Mouse (Mus musculus) neural tube, embryonic 15.5 days (tissue): Measurements from ENCODE around the gene Hoxb5. TPM values are rescaled to one million over a fixed set of nuclear protein-coding genes. Genes with fewer than 3 reads are reported as not detected.
A peak's percentile ranks its signal among the peaks of the same experiment; 100 is the strongest.

ENCODE experiments used
- ATAC-seq: fragments of 200-750 bp; cut with Nextera tagmentation; 2 replicates; pipeline ENCODE4 v1.8.0; 2017; ENCODE audit warnings: mild to moderate bottlenecking, moderate TSS enrichment, moderate library complexity; ENCODE audit not compliant: low FRiP score
- H3K27ac ChIP-seq: fragments of 300-500 bp; sonication (generic); replicated peaks from 2 replicates; pipeline ENCODE4 v1.5.1; 2015; ENCODE audit warnings: mild to moderate bottlenecking, inconsistent platforms
- H3K27me3 ChIP-seq: fragments of 300-500 bp; sonication (generic); replicated peaks from 2 replicates; pipeline ENCODE4 v1.6.1; 2015; ENCODE audit warnings: inconsistent platforms
- H3K36me3 ChIP-seq: fragments of 300-500 bp; sonication (generic); 2 replicates; pipeline ENCODE4 v1.6.1; 2015; ENCODE audit warnings: inconsistent platforms
- H3K4me1 ChIP-seq: fragments of 300-500 bp; sonication (generic); 2 replicates; pipeline ENCODE4 v1.6.1; 2015; ENCODE audit warnings: inconsistent platforms
- H3K4me2 ChIP-seq: fragments of 300-500 bp; sonication (generic); 2 replicates; pipeline ENCODE4 v1.6.1; 2015; ENCODE audit warnings: inconsistent platforms, mild to moderate bottlenecking, moderate library complexity
- H3K4me3 ChIP-seq: fragments of 300-500 bp; sonication (generic); replicated peaks from 2 replicates; pipeline ENCODE4 v1.5.1; 2015; ENCODE audit warnings: mild to moderate bottlenecking, inconsistent platforms
- H3K9ac ChIP-seq: fragments of 300-500 bp; sonication (generic); replicated peaks from 2 replicates; pipeline ENCODE4 v1.6.1; 2015; ENCODE audit warnings: mild to moderate bottlenecking, inconsistent platforms
- H3K9me3 ChIP-seq: fragments of 300-500 bp; sonication (generic); replicated peaks from 2 replicates; pipeline ENCODE4 v1.6.1; 2016; ENCODE audit warnings: inconsistent platforms
- WGBS: fragments of 180-500 bp; shearing (Covaris S2); methylation state at CpG from one replicate; pipeline ENCODE4 v1.1.7; 2015; ENCODE audit warnings: mixed read lengths; 5-methylcytosine and 5-hydroxymethylcytosine counted together
- polyA plus RNA-seq: library from polyadenylated mRNA; unstranded; fragments of >200 nt; fragmentation: Nextera tagmentation; extraction: Ambion mirVana; gene quantifications from 2 replicates; pipeline ENCODE4 v1.2.1, GENCODE M21; 2015

Gene Hoxb5
- polyA plus RNA-seq, 1 experiment from 2014 or later = 106 TPM

GRCm38 (mm10) chr11:96310183-96310938 is 7.2 kb downstream of the Hoxb5 start:
- 5% methylated on average over 20 of the region's 20 CpGs for WGBS
- Histone ChIP-seq H3K4me1 (peaks cover 100% of the 10 kb centered on the region), H3K27ac (peak overlapping the region; percentile 99), H3K36me3 (no peaks in the 10 kb centered on the region), H3K4me3 (peak overlapping the region; percentile 60), H3K9me3 (no peaks in the 10 kb centered on the region), H3K9ac (peak overlapping the region; percentile 83), H3K4me2 (peak overlapping the region; percentile 87), H3K27me3 (no peaks in the 10 kb centered on the region)
- no peak for ATAC-seq

GRCm38 (mm10) chr11:96311097-96311496 is 8.0 kb downstream of the Hoxb5 start:
- Histone ChIP-seq H3K36me3 (no peaks in the 10 kb centered on the region), H3K27me3 (no peaks in the 10 kb centered on the region), H3K27ac (peak overlapping the region; percentile 99), H3K4me3 (peak overlapping the region; percentile 60), H3K4me1 (peaks cover 100% of the 10 kb centered on the region), H3K9me3 (no peaks in the 10 kb centered on the region), H3K4me2 (peak overlapping the region; percentile 87), H3K9ac (peak overlapping the region; percentile 83)
- no peak for ATAC-seq
- WGBS = 4% methylated on average over 6 of the region's 6 CpGs

GRCm38 (mm10) chr11:96311520-96312417 is 8.6 kb downstream of the Hoxb5 start:
- H3K27me3 ChIP-seq = no peaks in the 10 kb centered on the region
- H3K4me3 ChIP-seq = peak overlapping the region; percentile 60
- peak overlapping the region; percentile 87 for H3K4me2 ChIP-seq
- peak overlapping the region; percentile 99 for H3K27ac ChIP-seq
- ATAC-seq = peak; percentile 74; the same call in 1 of the 2 replicates
- H3K4me1 ChIP-seq = peaks cover 100% of the 10 kb centered on the region
- H3K36me3 ChIP-seq = no peaks in the 10 kb centered on the region
- H3K9ac ChIP-seq = peak overlapping the region; percentile 83
- 2% methylated on average over 30 of the region's 31 CpGs for WGBS
- H3K9me3 ChIP-seq = no peaks in the 10 kb centered on the region

GRCm38 (mm10) chr11:96313134-96313533 is 10.0 kb downstream of the Hoxb5 start:
- H3K4me3 ChIP-seq = peak overlapping the region; percentile 60
- peak overlapping the region; percentile 83 for H3K9ac ChIP-seq
- ATAC-seq = no peak

GRCm38 (mm10) chr11:96313806-96314428 is 10.8 kb downstream of the Hoxb5 start:
- Histone ChIP-seq H3K4me2 (peak overlapping the region; percentile 87), H3K36me3 (no peaks in the 10 kb centered on the region), H3K9me3 (no peaks in the 10 kb centered on the region), H3K4me1 (peaks cover 92% of the 10 kb centered on the region), H3K27ac (peak overlapping the region; percentile 99), H3K27me3 (no peaks in the 10 kb centered on the region), H3K9ac (peak overlapping the region; percentile 83), H3K4me3 (peak overlapping the region; percentile 60)
- 3% methylated on average over 12 of the region's 12 CpGs for WGBS
- ATAC-seq = no peak

More at GRCm38 (mm10) chr11:96313134-96313533, 10.0 kb downstream of the Hoxb5 start:
- WGBS = 13% methylated on average over 2 of the region's 2 CpGs
- H3K36me3 ChIP-seq = no peaks in the 10 kb centered on the region
- H3K4me1 ChIP-seq = peaks cover 96% of the 10 kb centered on the region
- H3K27ac ChIP-seq = peak overlapping the region; percentile 99
- no peaks in the 10 kb centered on the region for H3K27me3 ChIP-seq
- peak overlapping the region; percentile 87 for H3K4me2 ChIP-seq
- H3K9me3 ChIP-seq = no peaks in the 10 kb centered on the region

GRCm38 (mm10) chr11:96314671-96315343 is 11.7 kb downstream of the Hoxb5 start:
- peaks cover 88% of the 10 kb centered on the region for H3K4me1 ChIP-seq
- H3K36me3 ChIP-seq = no peaks in the 10 kb centered on the region
- H3K4me3 ChIP-seq = peak overlapping the region; percentile 60
- ATAC-seq = no peak
- 2% methylated on average over 34 of the region's 34 CpGs for WGBS
- H3K27me3 ChIP-seq = no peaks in the 10 kb centered on the region
- peak overlapping the region; percentile 99 for H3K27ac ChIP-seq
- H3K9ac ChIP-seq = peak overlapping the region; percentile 83
- no peaks in the 10 kb centered on the region for H3K9me3 ChIP-seq
- H3K4me2 ChIP-seq = peak overlapping the region; percentile 87

GRCm38 (mm10) chr11:96315344-96315681 is 12.2 kb downstream of the Hoxb5 start:
- Histone ChIP-seq H3K36me3 (no peaks in the 10 kb centered on the region), H3K4me3 (peak overlapping the region; percentile 60), H3K4me2 (peak overlapping the region; percentile 87), H3K27ac (peak overlapping the region; percentile 99), H3K9ac (peak overlapping the region; percentile 83), H3K4me1 (peaks cover 88% of the 10 kb centered on the region), H3K9me3 (no peaks in the 10 kb centered on the region), H3K27me3 (no peaks in the 10 kb centered on the region)
- no peak for ATAC-seq
- 10% methylated on average over 5 of the region's 5 CpGs for WGBS

- H3K4me2 ChIP-seq = peak overlapping the region; percentile 87
- H3K4me1 ChIP-seq = peaks cover 84% of the 10 kb centered on the region
- no peaks in the 10 kb centered on the region for H3K36me3 ChIP-seq
- no peaks in the 10 kb centered on the region for H3K27me3 ChIP-seq
- H3K9me3 ChIP-seq = no peaks in the 10 kb centered on the region
- no peak for ATAC-seq
- peak overlapping the region; percentile 60 for H3K4me3 ChIP-seq
- peak overlapping the region; percentile 99 for H3K27ac ChIP-seq
- H3K9ac ChIP-seq = peak overlapping the region; percentile 83
- WGBS = 10% methylated on average over 18 of the region's 18 CpGs
Measured at GRCm38 (mm10) chr11:96316696-96317607, 13.8 kb downstream of the Hoxb5 start.

GRCm38 (mm10) chr11:96317608-96318367 is 14.7 kb downstream of the Hoxb5 start, which contains the start of gene Hoxb4:
Hoxb4 (plus strand) TSS chr11:96318267.
- Histone ChIP-seq H3K4me3 (peak within 1 kb of the TSS; percentile 60), H3K9ac (peak within 1 kb of the TSS; percentile 78), H3K36me3 (no peaks in the 10 kb centered on the region), H3K9me3 (no peaks in the 10 kb centered on the region), H3K4me2 (peak within 1 kb of the TSS; percentile 87), H3K4me1 (peaks cover 84% of the 10 kb centered on the region), H3K27me3 (no peaks in the 10 kb centered on the region), H3K27ac (peak within 1 kb of the TSS; percentile 99)
- WGBS = 3% methylated on average over 28 of the region's 28 CpGs
- ATAC-seq = peak; percentile 30; the same call in 1 of the 2 replicates
